Mouse (Mus musculus): ENCODE results near the gene H2-Ab1. TPM values are rescaled to one million over a fixed set of nuclear protein-coding genes. Genes with fewer than 3 reads are reported as not detected.

Gene H2-Ab1
- polyA plus RNA-seq, 1 experiment: 1.8 TPM

GRCm38 (mm10) chr17:34256501-34256900, 988 bp upstream of the H2-Ab1 start:
- Histone ChIP-seq H3K27me3 (replicated peaks) (peaks cover 47% of the 10 kb centered on the region), H3K4me3 (replicated peaks) (no peak overlapping the region), H3K36me3 (replicated peaks; ENCODE audit: low read length) (no peaks in the 10 kb centered on the region), H3K4me1 (no peaks in the 10 kb centered on the region), H3K9me3 (no peaks in the 10 kb centered on the region)
- no peak for TF ChIP-seq GATA1 (IDR thresholded peaks at IDR 0.05; ENCODE audit: borderline replicate concordance, low read length)
- TF ChIP-seq FLI1 (IDR thresholded peaks at IDR 0.05; ENCODE audit: low read length): no peak

GRCm38 (mm10) chr17:34260551-34260950, 3.1 kb downstream of the H2-Ab1 start:
- Histone ChIP-seq H3K9me3 (0 out of 2 replicates have a peak, but pooled peaks cover 5% of the 10 kb centered on the region), H3K36me3 (replicated peaks; ENCODE audit: low read length) (no peaks in the 10 kb centered on the region), H3K4me1 (peaks cover 13% of the 10 kb centered on the region), H3K27me3 (replicated peaks) (peaks cover 76% of the 10 kb centered on the region), H3K4me3 (replicated peaks) (no peak overlapping the region)
- TF ChIP-seq FLI1 (IDR thresholded peaks at IDR 0.05; ENCODE audit: low read length) (no peak), GATA1 (IDR thresholded peaks at IDR 0.05; ENCODE audit: borderline replicate concordance, low read length) (no peak)

GRCm38 (mm10) chr17:34261502-34261901, 4.0 kb downstream of the H2-Ab1 start:
- TF ChIP-seq FLI1 (IDR thresholded peaks at IDR 0.05; ENCODE audit: low read length) (no peak), GATA1 (IDR thresholded peaks at IDR 0.05; ENCODE audit: borderline replicate concordance, low read length) (no peak)
- Histone ChIP-seq H3K9me3 (0 out of 2 replicates have a peak, but pooled peaks cover 5% of the 10 kb centered on the region), H3K4me3 (replicated peaks) (no peak overlapping the region), H3K36me3 (replicated peaks; ENCODE audit: low read length) (no peaks in the 10 kb centered on the region), H3K4me1 (peaks cover 13% of the 10 kb centered on the region), H3K27me3 (replicated peaks) (peaks cover 74% of the 10 kb centered on the region)

GRCm38 (mm10) chr17:34263068-34263467, 5.6 kb downstream of the H2-Ab1 start:
- Histone ChIP-seq H3K9me3 (0 out of 2 replicates have a peak, but pooled peaks cover 5% of the 10 kb centered on the region), H3K4me1 (peaks cover 13% of the 10 kb centered on the region), H3K4me3 (replicated peaks) (peak overlapping the region; percentile 90), H3K36me3 (replicated peaks; ENCODE audit: low read length) (no peaks in the 10 kb centered on the region), H3K27me3 (replicated peaks) (peaks cover 74% of the 10 kb centered on the region)
- TF ChIP-seq GATA1 (IDR thresholded peaks at IDR 0.05; ENCODE audit: borderline replicate concordance, low read length) (no peak), FLI1 (IDR thresholded peaks at IDR 0.05; ENCODE audit: low read length) (no peak)

- Histone ChIP-seq H3K36me3 (replicated peaks; ENCODE audit: low read length) (no peaks in the 10 kb centered on the region), H3K4me1 (peaks cover 13% of the 10 kb centered on the region), H3K4me3 (replicated peaks) (peak overlapping the region; percentile 90), H3K27me3 (replicated peaks) (peaks cover 75% of the 10 kb centered on the region), H3K9me3 (0 out of 2 replicates have a peak, but pooled peaks cover 5% of the 10 kb centered on the region)
- TF ChIP-seq GATA1 (IDR thresholded peaks at IDR 0.05; ENCODE audit: borderline replicate concordance, low read length) (no peak), FLI1 (IDR thresholded peaks at IDR 0.05; ENCODE audit: low read length) (no peak)
Observed at GRCm38 (mm10) chr17:34263811-34264371, 6.4 kb downstream of the H2-Ab1 start.

- Histone ChIP-seq H3K9me3 (0 out of 2 replicates have a peak, but pooled peaks cover 5% of the 10 kb centered on the region), H3K27me3 (replicated peaks) (peaks cover 71% of the 10 kb centered on the region), H3K4me1 (peaks cover 13% of the 10 kb centered on the region), H3K36me3 (replicated peaks; ENCODE audit: low read length) (no peaks in the 10 kb centered on the region), H3K4me3 (replicated peaks) (peak overlapping the region; percentile 89)
- no peak for TF ChIP-seq GATA1 (IDR thresholded peaks at IDR 0.05; ENCODE audit: borderline replicate concordance, low read length)
- TF ChIP-seq FLI1 (IDR thresholded peaks at IDR 0.05; ENCODE audit: low read length): no peak
Observed at GRCm38 (mm10) chr17:34264452-34265351, 7.2 kb downstream of the H2-Ab1 start.

GRCm38 (mm10) chr17:34268262-34268661, 10.8 kb downstream of the H2-Ab1 start:
- Histone ChIP-seq H3K27me3 (replicated peaks) (peaks cover 51% of the 10 kb centered on the region), H3K36me3 (replicated peaks; ENCODE audit: low read length) (no peaks in the 10 kb centered on the region), H3K4me1 (peaks cover 9% of the 10 kb centered on the region), H3K9me3 (0 out of 2 replicates have a peak, but pooled peaks cover 5% of the 10 kb centered on the region), H3K4me3 (replicated peaks) (no peak overlapping the region)
- TF ChIP-seq FLI1 (IDR thresholded peaks at IDR 0.05; ENCODE audit: low read length) (no peak), GATA1 (IDR thresholded peaks at IDR 0.05; ENCODE audit: borderline replicate concordance, low read length) (no peak)

GRCm38 (mm10) chr17:34268748-34269147, 11.3 kb downstream of the H2-Ab1 start:
- Histone ChIP-seq H3K4me1 (peaks cover 9% of the 10 kb centered on the region), H3K9me3 (0 out of 2 replicates have a peak, but pooled peaks cover 5% of the 10 kb centered on the region), H3K36me3 (replicated peaks; ENCODE audit: low read length) (no peaks in the 10 kb centered on the region), H3K4me3 (replicated peaks) (no peak overlapping the region), H3K27me3 (replicated peaks) (peaks cover 46% of the 10 kb centered on the region)
- TF ChIP-seq FLI1 (IDR thresholded peaks at IDR 0.05; ENCODE audit: low read length): no peak
- TF ChIP-seq GATA1 (IDR thresholded peaks at IDR 0.05; ENCODE audit: borderline replicate concordance, low read length): no peak

GRCm38 (mm10) chr17:34269817-34270216, 12.3 kb downstream of the H2-Ab1 start:
- TF ChIP-seq FLI1 (IDR thresholded peaks at IDR 0.05; ENCODE audit: low read length) (no peak), GATA1 (IDR thresholded peaks at IDR 0.05; ENCODE audit: borderline replicate concordance, low read length) (no peak)
- Histone ChIP-seq H3K27me3 (replicated peaks) (peaks cover 36% of the 10 kb centered on the region), H3K36me3 (replicated peaks; ENCODE audit: low read length) (no peaks in the 10 kb centered on the region), H3K4me1 (peaks cover 3% of the 10 kb centered on the region), H3K9me3 (0 out of 2 replicates have a peak, but pooled peaks cover 4% of the 10 kb centered on the region), H3K4me3 (replicated peaks) (no peak overlapping the region)

GRCm38 (mm10) chr17:34270230-34270629, 12.7 kb downstream of the H2-Ab1 start:
- Histone ChIP-seq H3K4me3 (replicated peaks) (no peak overlapping the region), H3K9me3 (no peaks in the 10 kb centered on the region), H3K4me1 (no peaks in the 10 kb centered on the region; the same call in 1 of the 2 replicates), H3K36me3 (replicated peaks; ENCODE audit: low read length) (no peaks in the 10 kb centered on the region), H3K27me3 (replicated peaks) (peaks cover 32% of the 10 kb centered on the region)
- TF ChIP-seq FLI1 (IDR thresholded peaks at IDR 0.05; ENCODE audit: low read length): no peak
- no peak for TF ChIP-seq GATA1 (IDR thresholded peaks at IDR 0.05; ENCODE audit: borderline replicate concordance, low read length)
